Mouse (Mus musculus): ENCODE measurements around the gene Lrfn2.

GRCm38 (mm10) chr17:49066748-49067147 is 134.6 kb downstream of the Lrfn2 start:
- TF ChIP-seq CTCF (conservative IDR thresholded peaks at IDR 0.05; ENCODE audit: insufficient read depth, insufficient read length, low read depth, low read length) (0 out of 2 replicates have a peak, but pooled peaks have one; percentile 6), POLR2A (IDR thresholded peaks at IDR 0.05; ENCODE audit: low read depth, low read length) (no peak)
